Mouse (Mus musculus) embryonic facial prominence, embryonic 13.5 days (tissue): ENCODE data around the gene Gm11020. TPM values are rescaled to one million over a fixed set of nuclear protein-coding genes. Genes with fewer than 3 reads are reported as not detected.
A peak's percentile ranks its signal among the peaks of the same experiment; 100 is the strongest.
"Not testable (repeated sequence)": the region's sequence is repeated elsewhere in the genome, so short reads cannot be mapped to it uniquely, and the experiment has no call there.

Experiments used
- ATAC-seq: fragments of 200-750 bp; cut with Nextera tagmentation; 2 replicates; pipeline ENCODE4 v1.8.0; 2017; ENCODE audit warnings: low read depth; ENCODE audit not compliant: insufficient number of reproducible peaks, insufficient read depth, low FRiP score, low TSS enrichment
- H3K27ac ChIP-seq: fragments of 300-500 bp; sonication (generic); 2 replicates; pipeline ENCODE4 v1.5.1; 2015; ENCODE audit warnings: moderate library complexity, mild to moderate bottlenecking, inconsistent platforms
- H3K27me3 ChIP-seq: fragments of 300-500 bp; sonication (generic); 2 replicates; pipeline ENCODE4 v1.6.1; 2015; ENCODE audit warnings: mild to moderate bottlenecking, inconsistent platforms
- H3K36me3 ChIP-seq: fragments of 300-500 bp; sonication (generic); 2 replicates; pipeline ENCODE4 v1.6.1; 2015; ENCODE audit warnings: mild to moderate bottlenecking, inconsistent platforms
- H3K4me1 ChIP-seq: fragments of 300-500 bp; sonication (generic); 2 replicates; pipeline ENCODE4 v1.6.1; 2015; ENCODE audit warnings: inconsistent platforms
- H3K4me2 ChIP-seq: fragments of 300-500 bp; sonication (generic); 2 replicates; pipeline ENCODE4 v1.6.1; 2015; ENCODE audit warnings: moderate library complexity, mild to moderate bottlenecking, inconsistent platforms
- H3K4me3 ChIP-seq: fragments of 300-500 bp; sonication (generic); 2 replicates; pipeline ENCODE4 v1.5.1; 2015; ENCODE audit warnings: mild to moderate bottlenecking, inconsistent platforms
- H3K9ac ChIP-seq: fragments of 300-500 bp; sonication (generic); 2 replicates; pipeline ENCODE4 v1.6.1; 2015; ENCODE audit warnings: mild to moderate bottlenecking, inconsistent platforms
- H3K9me3 ChIP-seq: fragments of 300-500 bp; sonication (generic); 2 replicates; pipeline ENCODE4 v1.6.1; 2016; ENCODE audit warnings: inconsistent platforms
- WGBS: fragments of 180-500 bp; shearing (Covaris S2); methylation state at CpG from one replicate; pipeline ENCODE4 v1.1.7; 2015; ENCODE audit warnings: mixed read lengths; 5-methylcytosine and 5-hydroxymethylcytosine counted together
- polyA plus RNA-seq: library from polyadenylated mRNA; unstranded; fragments of >200 nt; fragmentation: Nextera tagmentation; extraction: Ambion mirVana; gene quantifications from 2 replicates; pipeline ENCODE4 v1.2.1, GENCODE M21; 2015

The Gm11020 gene
- polyA plus RNA-seq: not detected in 2 replicates

GRCm38 (mm10) chr8:104321267-104321666, at the start of gene Gm11020:
Gene Gm11020, plus strand, starts transcription at chr8:104321567.
- not testable (repeated sequence) for H3K36me3 ChIP-seq, H3K4me3 ChIP-seq, H3K9ac ChIP-seq, H3K4me1 ChIP-seq, H3K27me3 ChIP-seq, ATAC-seq, H3K4me2 ChIP-seq, H3K9me3 ChIP-seq, H3K27ac ChIP-seq
- WGBS: 84% methylated on average over 11 of the region's 11 CpGs

- 89% methylated on average over 12 of the region's 12 CpGs for WGBS
- H3K27ac ChIP-seq, H3K9me3 ChIP-seq, H3K9ac ChIP-seq, H3K4me2 ChIP-seq, H3K27me3 ChIP-seq, ATAC-seq, H3K4me3 ChIP-seq, H3K36me3 ChIP-seq, H3K4me1 ChIP-seq: not testable (repeated sequence)
Observed at GRCm38 (mm10) chr8:104293081-104293480, 28.3 kb upstream of the Gm11020 start, which contains the start of gene Cmtm2a. Gene Cmtm2a, minus strand, starts transcription at chr8:104293181.

- no peak for ATAC-seq
- H3K4me1 ChIP-seq: no peaks in the 10 kb centered on the region
- H3K27me3 ChIP-seq: no peaks in the 10 kb centered on the region
- H3K4me3 ChIP-seq: no peak overlapping the region
- WGBS: 82% methylated on average over 1 of the region's 1 CpGs
- no peak overlapping the region for H3K4me2 ChIP-seq
- no peaks in the 10 kb centered on the region for H3K36me3 ChIP-seq
- H3K9ac ChIP-seq: no peak overlapping the region
- no peaks in the 10 kb centered on the region for H3K9me3 ChIP-seq
- H3K27ac ChIP-seq: no peak overlapping the region
Observed at GRCm38 (mm10) chr8:104294396-104294795, 27.0 kb upstream of the Gm11020 start.

GRCm38 (mm10) chr8:104301577-104301976, 19.8 kb upstream of the Gm11020 start:
- H3K4me1 ChIP-seq, H3K4me2 ChIP-seq, H3K9ac ChIP-seq, ATAC-seq, H3K27me3 ChIP-seq, H3K4me3 ChIP-seq, H3K9me3 ChIP-seq, H3K36me3 ChIP-seq, H3K27ac ChIP-seq: not testable (repeated sequence)
- WGBS: 16% methylated on average over 3 of the region's 3 CpGs

- H3K4me1 ChIP-seq, H3K4me3 ChIP-seq, H3K9ac ChIP-seq, ATAC-seq, H3K36me3 ChIP-seq, H3K27me3 ChIP-seq, H3K9me3 ChIP-seq, H3K27ac ChIP-seq, H3K4me2 ChIP-seq: not testable (repeated sequence)
- 83% methylated on average over 4 of the region's 4 CpGs for WGBS
Observed at GRCm38 (mm10) chr8:104302536-104302935, 18.8 kb upstream of the Gm11020 start.

GRCm38 (mm10) chr8:104304962-104305361, 16.4 kb upstream of the Gm11020 start:
- H3K4me1 ChIP-seq: no peaks in the 10 kb centered on the region
- no peak overlapping the region for H3K27ac ChIP-seq
- no peak overlapping the region for H3K9ac ChIP-seq
- no peaks in the 10 kb centered on the region for H3K9me3 ChIP-seq
- WGBS: 86% methylated on average over 11 of the region's 11 CpGs
- H3K36me3 ChIP-seq: no peaks in the 10 kb centered on the region
- H3K4me2 ChIP-seq: no peak overlapping the region
- no peaks in the 10 kb centered on the region for H3K27me3 ChIP-seq
- H3K4me3 ChIP-seq: no peak overlapping the region
- ATAC-seq: no peak

GRCm38 (mm10) chr8:104308341-104308740, 13.0 kb upstream of the Gm11020 start:
- not testable (repeated sequence) for H3K36me3 ChIP-seq, H3K9ac ChIP-seq, H3K4me2 ChIP-seq, H3K27me3 ChIP-seq, H3K27ac ChIP-seq, H3K4me3 ChIP-seq, H3K9me3 ChIP-seq, H3K4me1 ChIP-seq, ATAC-seq
- 58% methylated on average over 6 of the region's 6 CpGs for WGBS

- ATAC-seq: 0 out of 2 replicates have a peak, but pooled peaks have one; percentile 26
Observed at GRCm38 (mm10) chr8:104309441-104310155, 11.8 kb upstream of the Gm11020 start, which contains the start of the genes Gm45711 and Cmtm1. Gene Gm45711, minus strand, starts transcription at chr8:104310081. Gene Cmtm1, minus strand, starts transcription at chr8:104310145.

GRCm38 (mm10) chr8:104312023-104312422, 9.3 kb upstream of the Gm11020 start:
- H3K9me3 ChIP-seq, H3K4me3 ChIP-seq, H3K27ac ChIP-seq, H3K4me1 ChIP-seq, H3K36me3 ChIP-seq, H3K9ac ChIP-seq, H3K4me2 ChIP-seq, ATAC-seq, H3K27me3 ChIP-seq: not testable (repeated sequence)
- 83% methylated on average over 3 of the region's 3 CpGs for WGBS

More at GRCm38 (mm10) chr8:104309441-104310155, 11.8 kb upstream of the Gm11020 start, which contains the start of the genes Gm45711 and Cmtm1:
- not testable (repeated sequence) for H3K9ac ChIP-seq, H3K27ac ChIP-seq, H3K4me3 ChIP-seq, H3K27me3 ChIP-seq, H3K9me3 ChIP-seq, H3K36me3 ChIP-seq, H3K4me2 ChIP-seq, H3K4me1 ChIP-seq
- 90% methylated on average over 36 of the region's 36 CpGs for WGBS

- no peak overlapping the region for H3K4me2 ChIP-seq
- no peak overlapping the region for H3K4me3 ChIP-seq
- no peak for ATAC-seq
- no peak overlapping the region for H3K9ac ChIP-seq
- no peaks in the 10 kb centered on the region for H3K9me3 ChIP-seq
- no peaks in the 10 kb centered on the region for H3K36me3 ChIP-seq
- no peaks in the 10 kb centered on the region for H3K4me1 ChIP-seq
- no peaks in the 10 kb centered on the region for H3K27me3 ChIP-seq
- 66% methylated on average over 4 of the region's 4 CpGs for WGBS
- H3K27ac ChIP-seq: no peak overlapping the region
Observed at GRCm38 (mm10) chr8:104313311-104313710, 8.1 kb upstream of the Gm11020 start.

- not testable (repeated sequence) for H3K27me3 ChIP-seq
Observed at GRCm38 (mm10) chr8:104321930-104322329, 563 bp downstream of the Gm11020 start, which contains the start of gene Cmtm2b. Gene Cmtm2b, plus strand, starts transcription at chr8:104322230.

More at GRCm38 (mm10) chr8:104321930-104322329, 563 bp downstream of the Gm11020 start, which contains the start of gene Cmtm2b:
- not testable (repeated sequence) for ATAC-seq, H3K9ac ChIP-seq, H3K27ac ChIP-seq, H3K36me3 ChIP-seq, H3K9me3 ChIP-seq, H3K4me3 ChIP-seq, H3K4me1 ChIP-seq, H3K4me2 ChIP-seq
- WGBS: 90% methylated on average over 12 of the region's 12 CpGs
